Mouse (Mus musculus) hindbrain, embryonic 10.5 days (tissue): ENCODE results near the gene C2cd4c. TPM values are rescaled to one million over a fixed set of nuclear protein-coding genes. Genes with fewer than 3 reads are reported as not detected.

Source experiments
- DNase-seq: peaks from one replicate; pipeline ENCODE4 v3.0.0-alpha.2; 2017; ENCODE audit warnings: low spot score
- H3K27ac ChIP-seq: fragments of 300-500 bp; sonication (generic); 2 replicates; pipeline ENCODE4 v1.5.1; 2016; ENCODE audit warnings: mild to moderate bottlenecking, moderate library complexity
- H3K27me3 ChIP-seq: fragments of 300-500 bp; sonication (generic); 2 replicates; pipeline ENCODE4 v1.6.1; 2016; ENCODE audit warnings: mild to moderate bottlenecking; ENCODE audit not compliant: poor library complexity, insufficient read depth, severe bottlenecking
- H3K36me3 ChIP-seq: fragments of 300-500 bp; sonication (generic); 2 replicates; pipeline ENCODE4 v1.6.1; 2016; ENCODE audit warnings: mild to moderate bottlenecking, moderate library complexity
- H3K4me1 ChIP-seq: fragments of 300-500 bp; sonication (generic); replicated peaks from 2 replicates; pipeline ENCODE4 v1.6.1; 2016; ENCODE audit warnings: mild to moderate bottlenecking
- H3K4me3 ChIP-seq: fragments of 300-500 bp; sonication (generic); 2 replicates; pipeline ENCODE4 v1.5.1; 2016; ENCODE audit warnings: mild to moderate bottlenecking, moderate library complexity
- H3K9me3 ChIP-seq: fragments of 300-500 bp; sonication (generic); 2 replicates; pipeline ENCODE4 v1.6.1; 2016; ENCODE audit warnings: mild to moderate bottlenecking, moderate library complexity
- WGBS: fragments of 180-500 bp; shearing (Covaris S2); methylation state at CpG from one replicate; pipeline ENCODE4 v1.1.7; 2016; 5-methylcytosine and 5-hydroxymethylcytosine counted together
- polyA plus RNA-seq: library from polyadenylated mRNA; unstranded; fragments of >200 nt; fragmentation: Nextera tagmentation; extraction: Ambion mirVana; gene quantifications from 2 replicates; pipeline ENCODE4 v1.2.1, GENCODE M21; 2016

Gene C2cd4c
- polyA plus RNA-seq, 1 experiment from 2014 or later: 0.07 TPM

GRCm38 (mm10) chr10:79585136-79585535 is 28.7 kb downstream of the C2cd4c start:
- Histone ChIP-seq H3K36me3 (no peaks in the 10 kb centered on the region), H3K9me3 (no peaks in the 10 kb centered on the region), H3K27ac (no peak overlapping the region), H3K4me3 (no peak overlapping the region), H3K27me3 (0 out of 2 replicates have a peak, but pooled peaks cover 4% of the 10 kb centered on the region), H3K4me1 (no peaks in the 10 kb centered on the region)
- no peak for DNase-seq
- 89% methylated on average over 6 of the region's 6 CpGs for WGBS

- Histone ChIP-seq H3K4me1 (no peaks in the 10 kb centered on the region), H3K4me3 (no peak overlapping the region), H3K36me3 (no peaks in the 10 kb centered on the region), H3K9me3 (no peaks in the 10 kb centered on the region), H3K27ac (no peak overlapping the region), H3K27me3 (peaks cover 4% of the 10 kb centered on the region; the same call in 1 of the 2 replicates)
- 85% methylated on average over 9 of the region's 9 CpGs for WGBS
- no peak for DNase-seq
Measured at GRCm38 (mm10) chr10:79584426-79584825, 29.4 kb downstream of the C2cd4c start.

GRCm38 (mm10) chr10:79584021-79584420 is 29.8 kb downstream of the C2cd4c start:
- 66% methylated on average over 7 of the region's 7 CpGs for WGBS
- no peak for DNase-seq
- Histone ChIP-seq H3K9me3 (no peaks in the 10 kb centered on the region), H3K4me1 (no peaks in the 10 kb centered on the region), H3K36me3 (no peaks in the 10 kb centered on the region), H3K4me3 (no peak overlapping the region), H3K27me3 (peaks cover 4% of the 10 kb centered on the region; the same call in 1 of the 2 replicates), H3K27ac (no peak overlapping the region)

- DNase-seq: no peak
Measured at GRCm38 (mm10) chr10:79581501-79581900, 32.3 kb downstream of the C2cd4c start.

GRCm38 (mm10) chr10:79580811-79581210 is 33.0 kb downstream of the C2cd4c start:
- WGBS: 40% methylated on average over 6 of the region's 6 CpGs
- H3K27me3 ChIP-seq: peaks cover 4% of the 10 kb centered on the region; the same call in 1 of the 2 replicates
- 0 out of 2 replicates have a peak, but pooled peaks cover 5% of the 10 kb centered on the region for H3K4me1 ChIP-seq
- peak; percentile 69 for DNase-seq
- no peak overlapping the region for H3K27ac ChIP-seq
- H3K4me3 ChIP-seq: no peak overlapping the region
- no peaks in the 10 kb centered on the region for H3K36me3 ChIP-seq
- no peaks in the 10 kb centered on the region for H3K9me3 ChIP-seq

More at GRCm38 (mm10) chr10:79581501-79581900, 32.3 kb downstream of the C2cd4c start:
- H3K27me3 ChIP-seq: peaks cover 4% of the 10 kb centered on the region; the same call in 1 of the 2 replicates
- H3K4me3 ChIP-seq: no peak overlapping the region
- H3K9me3 ChIP-seq: no peaks in the 10 kb centered on the region
- 89% methylated on average over 8 of the region's 8 CpGs for WGBS
- H3K36me3 ChIP-seq: no peaks in the 10 kb centered on the region
- H3K27ac ChIP-seq: no peak overlapping the region
- H3K4me1 ChIP-seq: 0 out of 2 replicates have a peak, but pooled peaks cover 5% of the 10 kb centered on the region

GRCm38 (mm10) chr10:79580356-79580755 is 33.5 kb downstream of the C2cd4c start:
- Histone ChIP-seq H3K27me3 (peaks cover 4% of the 10 kb centered on the region; the same call in 1 of the 2 replicates), H3K27ac (no peak overlapping the region), H3K4me3 (no peak overlapping the region), H3K9me3 (no peaks in the 10 kb centered on the region), H3K36me3 (no peaks in the 10 kb centered on the region), H3K4me1 (0 out of 2 replicates have a peak, but pooled peaks cover 5% of the 10 kb centered on the region)
- 69% methylated on average over 7 of the region's 7 CpGs for WGBS
- no peak for DNase-seq

GRCm38 (mm10) chr10:79579781-79580180 is 34.0 kb downstream of the C2cd4c start:
- no peak for DNase-seq
- Histone ChIP-seq H3K36me3 (no peaks in the 10 kb centered on the region), H3K27ac (no peak overlapping the region), H3K4me3 (no peak overlapping the region), H3K27me3 (peaks cover 4% of the 10 kb centered on the region; the same call in 1 of the 2 replicates), H3K9me3 (no peaks in the 10 kb centered on the region), H3K4me1 (0 out of 2 replicates have a peak, but pooled peaks cover 5% of the 10 kb centered on the region)
- WGBS: 85% methylated on average over 12 of the region's 12 CpGs

- Histone ChIP-seq H3K4me1 (0 out of 2 replicates have a peak, but pooled peaks cover 5% of the 10 kb centered on the region), H3K27ac (no peak overlapping the region), H3K36me3 (no peaks in the 10 kb centered on the region), H3K4me3 (no peak overlapping the region), H3K27me3 (peaks cover 4% of the 10 kb centered on the region; the same call in 1 of the 2 replicates), H3K9me3 (no peaks in the 10 kb centered on the region)
- DNase-seq: no peak
- 78% methylated on average over 7 of the region's 7 CpGs for WGBS
Measured at GRCm38 (mm10) chr10:79578891-79579290, 34.9 kb downstream of the C2cd4c start.

- no peaks in the 10 kb centered on the region for H3K36me3 ChIP-seq
- no peaks in the 10 kb centered on the region for H3K9me3 ChIP-seq
- 64% methylated on average over 9 of the region's 9 CpGs for WGBS
- H3K27ac ChIP-seq: no peak overlapping the region
- peaks cover 4% of the 10 kb centered on the region; the same call in 1 of the 2 replicates for H3K27me3 ChIP-seq
- no peak overlapping the region for H3K4me3 ChIP-seq
- 0 out of 2 replicates have a peak, but pooled peaks cover 5% of the 10 kb centered on the region for H3K4me1 ChIP-seq
- no peak for DNase-seq
Measured at GRCm38 (mm10) chr10:79578276-79578675, 35.5 kb downstream of the C2cd4c start.

- no peak for DNase-seq
- Histone ChIP-seq H3K4me1 (0 out of 2 replicates have a peak, but pooled peaks cover 5% of the 10 kb centered on the region), H3K36me3 (no peaks in the 10 kb centered on the region), H3K4me3 (no peak overlapping the region), H3K27ac (no peak overlapping the region), H3K9me3 (no peaks in the 10 kb centered on the region), H3K27me3 (peaks cover 4% of the 10 kb centered on the region; the same call in 1 of the 2 replicates)
- 71% methylated on average over 4 of the region's 4 CpGs for WGBS
Measured at GRCm38 (mm10) chr10:79577376-79577775, 36.4 kb downstream of the C2cd4c start.

- H3K36me3 ChIP-seq: no peaks in the 10 kb centered on the region
- 75% methylated on average over 6 of the region's 6 CpGs for WGBS
- H3K27me3 ChIP-seq: no peaks in the 10 kb centered on the region; the same call in 1 of the 2 replicates
- 0 out of 2 replicates have a peak, but pooled peaks cover 5% of the 10 kb centered on the region for H3K4me1 ChIP-seq
- H3K9me3 ChIP-seq: no peaks in the 10 kb centered on the region
- no peak overlapping the region for H3K4me3 ChIP-seq
- DNase-seq: no peak
- H3K27ac ChIP-seq: no peak overlapping the region
Measured at GRCm38 (mm10) chr10:79575754-79576153, 38.1 kb downstream of the C2cd4c start.

GRCm38 (mm10) chr10:79574796-79575195 is 39.0 kb downstream of the C2cd4c start:
- Histone ChIP-seq H3K36me3 (no peaks in the 10 kb centered on the region), H3K9me3 (no peaks in the 10 kb centered on the region), H3K4me3 (no peak overlapping the region), H3K27ac (no peak overlapping the region), H3K4me1 (0 out of 2 replicates have a peak, but pooled peaks cover 5% of the 10 kb centered on the region), H3K27me3 (no peaks in the 10 kb centered on the region; the same call in 1 of the 2 replicates)
- DNase-seq: no peak
- WGBS: 94% methylated on average over 6 of the region's 6 CpGs

GRCm38 (mm10) chr10:79574350-79574749 is 39.5 kb downstream of the C2cd4c start:
- Histone ChIP-seq H3K9me3 (no peaks in the 10 kb centered on the region), H3K4me3 (no peak overlapping the region), H3K4me1 (0 out of 2 replicates have a peak, but pooled peaks cover 5% of the 10 kb centered on the region), H3K27ac (no peak overlapping the region), H3K36me3 (no peaks in the 10 kb centered on the region), H3K27me3 (no peaks in the 10 kb centered on the region)
- 84% methylated on average over 8 of the region's 8 CpGs for WGBS
- no peak for DNase-seq
